Mouse (Mus musculus): Measurements from ENCODE around the gene Naxd.

Gene Naxd

GRCm38 (mm10) chr8:11557768-11558629 is 60.7 kb downstream of the Naxd start:
- DNase-seq: peak; percentile 96

GRCm38 (mm10) chr8:11559511-11559910 is 62.2 kb downstream of the Naxd start:
- no peak for DNase-seq

- no peak for DNase-seq
Measured at GRCm38 (mm10) chr8:11560220-11560619, 62.9 kb downstream of the Naxd start.

- no peak for DNase-seq
Measured at GRCm38 (mm10) chr8:11564236-11564635, 66.9 kb downstream of the Naxd start.
